Mouse (Mus musculus) neural tube, embryonic 11.5 days (tissue): ENCODE results near the gene Zfhx3. TPM values are rescaled to one million over a fixed set of nuclear protein-coding genes. Genes with fewer than 3 reads are reported as not detected.

ENCODE experiments used
- ATAC-seq: fragments of 200-750 bp; cut with Nextera tagmentation; 2 replicates; pipeline ENCODE4 v1.8.0; 2017; ENCODE audit warnings: moderate number of reproducible peaks, mild to moderate bottlenecking, moderate TSS enrichment, moderate library complexity; ENCODE audit not compliant: insufficient read depth, low FRiP score, low TSS enrichment
- DNase-seq: peaks from one replicate; pipeline ENCODE4 v3.0.0-alpha.2; 2015; ENCODE audit warnings: low spot score
- H3K27ac ChIP-seq: fragments of 300-500 bp; sonication (generic); 2 replicates; pipeline ENCODE4 v1.5.1; 2014; ENCODE audit warnings: low read depth, mild to moderate bottlenecking, low read length
- H3K27me3 ChIP-seq: fragments of 300-500 bp; sonication (generic); 2 replicates; pipeline ENCODE4 v1.6.1; 2014; ENCODE audit warnings: mild to moderate bottlenecking, low read length, mixed read lengths; ENCODE audit not compliant: control insufficient read depth, insufficient read depth
- H3K36me3 ChIP-seq: fragments of 300-500 bp; sonication (generic); 2 replicates; pipeline ENCODE4 v1.6.1; 2014; ENCODE audit warnings: mild to moderate bottlenecking, low read length, moderate library complexity, mixed read lengths; ENCODE audit not compliant: control insufficient read depth, insufficient read depth
- H3K4me1 ChIP-seq: fragments of 300-500 bp; sonication (generic); 2 replicates; pipeline ENCODE4 v1.6.1; 2014; ENCODE audit warnings: low read length, mixed read lengths; ENCODE audit not compliant: control insufficient read depth, insufficient read depth
- H3K4me2 ChIP-seq: fragments of 300-500 bp; sonication (generic); 2 replicates; pipeline ENCODE4 v1.6.1; 2014; ENCODE audit warnings: low read depth, mild to moderate bottlenecking, moderate library complexity
- H3K4me3 ChIP-seq: fragments of 300-500 bp; sonication (generic); 2 replicates; pipeline ENCODE4 v1.5.1; 2014; ENCODE audit warnings: low read depth, low read length
- H3K9ac ChIP-seq: fragments of 300-500 bp; sonication (generic); 2 replicates; pipeline ENCODE4 v1.6.1; 2014; ENCODE audit warnings: mild to moderate bottlenecking, low read length
- H3K9me3 ChIP-seq: fragments of 300-500 bp; sonication (generic); 2 replicates; pipeline ENCODE4 v1.6.1; 2016; ENCODE audit warnings: low read length; ENCODE audit not compliant: control insufficient read depth
- WGBS: fragments of 180-500 bp; shearing (Covaris S2); extraction: QIAGEN DNeasy Blood & Tissue Kit; methylation state at CpG from one replicate; pipeline ENCODE4 v1.1.7; 2014; 5-methylcytosine and 5-hydroxymethylcytosine counted together
- polyA plus RNA-seq: library from polyadenylated mRNA; unstranded; fragments of >200 nt; fragmentation: Nextera tagmentation; extraction: Ambion mirVana; gene quantifications from 2 replicates; pipeline ENCODE4 v1.2.1, GENCODE M21; 2014

Gene Zfhx3
- polyA plus RNA-seq, 1 experiment from 2014 or later, result 36.2 TPM

DNA sequence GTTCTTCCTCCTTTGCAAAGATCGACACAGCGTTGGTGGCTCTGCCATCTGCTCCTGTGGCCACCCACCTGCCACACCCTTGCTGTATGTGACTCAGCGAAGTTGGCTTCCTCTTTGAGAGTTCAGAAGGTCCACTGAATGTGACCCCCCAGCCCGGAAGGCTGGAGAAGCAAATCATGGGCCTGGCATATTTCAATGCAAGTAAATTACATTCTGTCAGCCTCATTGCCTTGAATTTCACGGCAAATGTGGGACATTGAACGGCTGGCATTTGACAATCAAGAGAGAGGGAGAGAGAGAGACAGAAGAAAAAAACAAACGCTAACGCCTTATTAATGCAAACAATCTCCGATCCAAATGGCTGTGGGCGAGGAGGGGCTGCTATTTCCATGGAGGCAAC, 38.2 kb downstream of the Zfhx3 start:
- Histone ChIP-seq H3K4me1 (peaks cover 5% of the 10 kb centered on the region; the same call in 1 of the 2 replicates), H3K4me2 (no peak overlapping the region), H3K36me3 (no peaks in the 10 kb centered on the region), H3K4me3 (no peak overlapping the region), H3K9ac (no peak overlapping the region), H3K27ac (no peak overlapping the region), H3K9me3 (no peaks in the 10 kb centered on the region), H3K27me3 (no peaks in the 10 kb centered on the region)
- ATAC-seq, result 0 out of 2 replicates have a peak, but pooled peaks have one; percentile 50
- peak; percentile 48 for DNase-seq
- WGBS, result 40% methylated on average over 10 of the region's 10 CpGs

GRCm38 (mm10) chr8:107986629-107987028, 44.2 kb downstream of the Zfhx3 start:
- Histone ChIP-seq H3K4me2 (no peak overlapping the region), H3K9me3 (no peaks in the 10 kb centered on the region), H3K27ac (no peak overlapping the region), H3K36me3 (no peaks in the 10 kb centered on the region), H3K4me3 (no peak overlapping the region), H3K9ac (no peak overlapping the region), H3K27me3 (no peaks in the 10 kb centered on the region), H3K4me1 (no peaks in the 10 kb centered on the region)
- ATAC-seq (no peak), DNase-seq (peak; percentile 32)
- WGBS, result 50% methylated on average over 15 of the region's 15 CpGs

GRCm38 (mm10) chr8:107998874-107999273, 56.4 kb downstream of the Zfhx3 start:
- DNase-seq, result no peak
- no peaks in the 10 kb centered on the region for H3K27me3 ChIP-seq
- no peaks in the 10 kb centered on the region for H3K9me3 ChIP-seq
- H3K27ac ChIP-seq, result no peak overlapping the region
- no peak for ATAC-seq
- H3K4me1 ChIP-seq, result peaks cover 2% of the 10 kb centered on the region; the same call in 1 of the 2 replicates
- H3K4me2 ChIP-seq, result no peak overlapping the region
- H3K4me3 ChIP-seq, result no peak overlapping the region
- no peaks in the 10 kb centered on the region for H3K36me3 ChIP-seq
- WGBS, result 96% methylated on average over 10 of the region's 10 CpGs
- H3K9ac ChIP-seq, result no peak overlapping the region

GRCm38 (mm10) chr8:108011516-108011915, 69.1 kb downstream of the Zfhx3 start:
- H3K36me3 ChIP-seq, result no peaks in the 10 kb centered on the region
- H3K27me3 ChIP-seq, result no peaks in the 10 kb centered on the region
- 90% methylated on average over 11 of the region's 11 CpGs for WGBS
- H3K9me3 ChIP-seq, result no peaks in the 10 kb centered on the region
- ATAC-seq (no peak), DNase-seq (no peak)
- H3K27ac ChIP-seq, result no peak overlapping the region
- no peak overlapping the region for H3K9ac ChIP-seq
- no peaks in the 10 kb centered on the region for H3K4me1 ChIP-seq
- H3K4me3 ChIP-seq, result no peak overlapping the region
- no peak overlapping the region for H3K4me2 ChIP-seq

DNA sequence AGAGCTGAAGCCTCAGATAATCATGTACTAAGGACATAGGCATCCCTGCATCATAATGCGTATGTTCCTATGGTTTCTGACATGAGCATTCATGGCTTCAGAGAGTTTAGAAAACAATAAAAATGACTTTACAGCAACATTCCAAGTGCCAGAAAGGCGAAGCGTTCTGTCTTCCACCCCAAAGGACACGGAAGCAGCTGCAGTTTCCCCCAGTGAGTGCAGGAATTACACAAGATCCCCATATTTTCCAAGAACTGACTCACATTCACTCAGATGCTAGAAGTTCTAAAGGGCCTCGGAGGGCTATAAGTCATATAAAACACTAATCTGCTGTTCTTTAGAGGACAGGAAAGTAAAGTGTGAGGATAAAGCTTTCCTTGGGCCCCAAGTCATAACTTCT, 75.3 kb downstream of the Zfhx3 start:
- Histone ChIP-seq H3K27ac (no peak overlapping the region), H3K36me3 (no peaks in the 10 kb centered on the region), H3K9ac (no peak overlapping the region), H3K4me2 (no peak overlapping the region), H3K9me3 (no peaks in the 10 kb centered on the region), H3K4me3 (no peak overlapping the region), H3K27me3 (no peaks in the 10 kb centered on the region), H3K4me1 (no peaks in the 10 kb centered on the region)
- WGBS, result 81% methylated on average over 5 of the region's 5 CpGs
- DNase-seq (no peak), ATAC-seq (no peak)

- WGBS, result 89% methylated on average over 3 of the region's 3 CpGs
- ATAC-seq (no peak), DNase-seq (no peak)
- Histone ChIP-seq H3K4me2 (no peak overlapping the region), H3K9me3 (no peaks in the 10 kb centered on the region), H3K36me3 (no peaks in the 10 kb centered on the region), H3K27ac (no peak overlapping the region), H3K4me1 (no peaks in the 10 kb centered on the region), H3K4me3 (no peak overlapping the region), H3K9ac (no peak overlapping the region), H3K27me3 (no peaks in the 10 kb centered on the region)
Observed at GRCm38 (mm10) chr8:108019651-108020050, 77.2 kb downstream of the Zfhx3 start.

GRCm38 (mm10) chr8:108022404-108022803, 80.0 kb downstream of the Zfhx3 start:
- no peak for ATAC-seq
- Histone ChIP-seq H3K4me1 (no peaks in the 10 kb centered on the region), H3K9me3 (no peaks in the 10 kb centered on the region), H3K9ac (no peak overlapping the region), H3K4me2 (no peak overlapping the region), H3K27ac (no peak overlapping the region; the same call in 1 of the 2 replicates), H3K27me3 (no peaks in the 10 kb centered on the region), H3K4me3 (no peak overlapping the region), H3K36me3 (no peaks in the 10 kb centered on the region)
- WGBS, result 37% methylated on average over 4 of the region's 4 CpGs
- peak; percentile 60 for DNase-seq

DNA sequence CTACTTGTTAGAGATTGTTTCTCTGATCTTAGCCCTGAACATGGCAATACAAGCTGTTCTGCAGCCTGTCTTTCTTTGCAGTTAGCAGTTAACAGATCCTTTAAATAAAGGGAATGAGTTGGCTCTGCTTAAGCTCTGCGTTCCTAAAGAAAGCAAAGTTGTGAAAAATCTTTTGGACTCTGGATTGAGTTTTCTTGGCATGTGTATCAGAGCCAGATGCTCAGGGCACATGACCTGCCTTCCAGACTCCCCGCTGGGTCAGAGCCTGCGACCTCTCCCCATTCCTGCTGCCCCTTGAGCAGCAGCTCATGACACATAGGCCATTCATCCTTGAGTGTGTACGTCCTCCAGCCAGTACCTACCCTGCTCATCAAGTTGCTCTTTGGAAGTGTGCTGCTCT, 81.9 kb downstream of the Zfhx3 start:
- Histone ChIP-seq H3K36me3 (no peaks in the 10 kb centered on the region), H3K4me1 (peaks cover 7% of the 10 kb centered on the region; the same call in 1 of the 2 replicates), H3K27ac (no peak overlapping the region), H3K4me2 (no peak overlapping the region), H3K9ac (no peak overlapping the region), H3K9me3 (no peaks in the 10 kb centered on the region), H3K4me3 (no peak overlapping the region), H3K27me3 (no peaks in the 10 kb centered on the region)
- no peak for DNase-seq
- 48% methylated on average over 4 of the region's 4 CpGs for WGBS
- no peak for ATAC-seq

DNA sequence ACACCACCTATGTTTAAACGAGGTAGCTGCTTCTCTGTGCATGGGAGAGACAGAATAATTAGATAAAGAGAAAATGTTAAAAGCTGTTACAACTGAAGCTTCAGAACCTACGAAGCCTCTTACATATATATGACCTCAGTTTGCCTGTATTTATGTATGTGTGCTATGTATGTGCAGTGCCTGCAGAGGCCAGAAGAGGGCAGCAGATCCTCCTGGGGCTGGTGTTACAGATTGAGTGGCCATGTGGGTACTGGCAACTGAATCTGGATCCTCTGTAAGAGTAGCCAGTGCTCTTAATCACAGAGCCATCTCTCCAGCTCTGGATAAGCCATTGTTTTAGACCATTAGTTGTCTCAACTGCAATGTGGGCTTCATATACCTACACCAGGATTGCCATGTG, 82.8 kb downstream of the Zfhx3 start:
- H3K36me3 ChIP-seq, result no peaks in the 10 kb centered on the region
- no peaks in the 10 kb centered on the region for H3K27me3 ChIP-seq
- ATAC-seq (no peak), DNase-seq (no peak)
- H3K4me2 ChIP-seq, result no peak overlapping the region
- H3K9me3 ChIP-seq, result no peaks in the 10 kb centered on the region
- 85% methylated on average over 2 of the region's 2 CpGs for WGBS
- no peak overlapping the region for H3K4me3 ChIP-seq
- H3K9ac ChIP-seq, result no peak overlapping the region
- no peak overlapping the region for H3K27ac ChIP-seq
- peaks cover 7% of the 10 kb centered on the region; the same call in 1 of the 2 replicates for H3K4me1 ChIP-seq
